Mouse (Mus musculus) olfactory bulb, adult 2 months (tissue): ENCODE results near the gene Plk5.

Experiments used
- CTCF ChIP-seq: fragments of 200-500 bp; IDR thresholded peaks from 2 replicates; pipeline ENCODE4 v1.5.1; 2012; ENCODE audit warnings: low read depth, mild to moderate bottlenecking, low read length, moderate library complexity; ENCODE audit not compliant: insufficient read depth
- POLR2A ChIP-seq: fragments of 200-500 bp; IDR thresholded peaks from 2 replicates; pipeline ENCODE4 v1.6.1; 2012; ENCODE audit warnings: mild to moderate bottlenecking, low read depth, low read length, moderate library complexity; ENCODE audit not compliant: insufficient read depth

DNA sequence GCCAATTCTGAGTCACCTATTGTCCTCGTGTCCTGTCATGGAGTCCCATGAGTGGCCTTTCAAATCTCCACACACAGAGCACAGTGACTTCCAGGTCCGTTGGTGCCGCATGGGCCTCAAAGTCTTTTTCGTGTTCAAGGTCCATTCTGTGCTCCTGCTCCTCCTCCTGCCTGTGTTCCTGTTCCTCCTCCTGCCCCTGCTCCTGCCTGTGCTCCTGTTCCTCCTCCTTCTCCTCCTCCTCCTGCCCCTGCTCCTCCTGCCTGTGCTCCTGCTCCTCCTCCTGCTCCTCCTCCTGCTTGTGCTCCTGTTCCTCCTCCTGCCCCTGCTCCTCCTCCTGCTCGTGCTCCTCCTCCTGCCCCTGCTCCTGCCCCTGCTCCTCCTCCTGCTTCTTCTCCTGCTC, 11.7 kb downstream of the Plk5 start:
- TF ChIP-seq CTCF, result no peak
- no peak for TF ChIP-seq POLR2A
